Mouse (Mus musculus) CH12.LX (cell line): ENCODE results near the gene Pex7.

Source experiments
- CHD1 ChIP-seq: IDR thresholded peaks from 2 replicates; pipeline ENCODE4 v1.6.1; 2012; ENCODE audit warnings: low read depth, low read length, improper control_type of control experiment, inconsistent platforms
- HCFC1 ChIP-seq: IDR thresholded peaks from 2 replicates; pipeline ENCODE4 v1.6.1; 2012; ENCODE audit warnings: low read depth, mild to moderate bottlenecking, inconsistent platforms, low read length, improper control_type of control experiment
- JUND ChIP-seq: conservative IDR thresholded peaks from 2 replicates; pipeline ENCODE4 v1.6.1; 2011; ENCODE audit warnings: low read depth, low read length, improper control_type of control experiment
- POLR2A ChIP-seq: IDR thresholded peaks from 2 replicates; pipeline ENCODE4 v1.6.1; 2011; ENCODE audit warnings: low read depth, mild to moderate bottlenecking, improper control_type of control experiment, low read length
- TBP ChIP-seq: conservative IDR thresholded peaks from 2 replicates; pipeline ENCODE4 v1.6.1; 2011; ENCODE audit warnings: low read depth, low read length, improper control_type of control experiment
- USF1 ChIP-seq: IDR thresholded peaks from 2 replicates; pipeline ENCODE4 v1.6.1; 2014; ENCODE audit warnings: low read depth, mild to moderate bottlenecking, inconsistent platforms, low read length, improper control_type of control experiment

GRCm38 (mm10) chr10:19941914-19942313 lies 34.4 kb upstream of the Pex7 start:
- TF ChIP-seq HCFC1 (no peak), POLR2A (no peak), JUND (no peak), CHD1 (no peak), TBP (no peak), USF1 (no peak)
